Mouse (Mus musculus): Measurements from ENCODE around the gene Crabp2.

The Crabp2 gene

GRCm38 (mm10) chr3:87927452-87927851 lies 21.0 kb upstream of the Crabp2 start:
- no peak for DNase-seq (ENCODE audit: low read depth, low spot score)

DNA sequence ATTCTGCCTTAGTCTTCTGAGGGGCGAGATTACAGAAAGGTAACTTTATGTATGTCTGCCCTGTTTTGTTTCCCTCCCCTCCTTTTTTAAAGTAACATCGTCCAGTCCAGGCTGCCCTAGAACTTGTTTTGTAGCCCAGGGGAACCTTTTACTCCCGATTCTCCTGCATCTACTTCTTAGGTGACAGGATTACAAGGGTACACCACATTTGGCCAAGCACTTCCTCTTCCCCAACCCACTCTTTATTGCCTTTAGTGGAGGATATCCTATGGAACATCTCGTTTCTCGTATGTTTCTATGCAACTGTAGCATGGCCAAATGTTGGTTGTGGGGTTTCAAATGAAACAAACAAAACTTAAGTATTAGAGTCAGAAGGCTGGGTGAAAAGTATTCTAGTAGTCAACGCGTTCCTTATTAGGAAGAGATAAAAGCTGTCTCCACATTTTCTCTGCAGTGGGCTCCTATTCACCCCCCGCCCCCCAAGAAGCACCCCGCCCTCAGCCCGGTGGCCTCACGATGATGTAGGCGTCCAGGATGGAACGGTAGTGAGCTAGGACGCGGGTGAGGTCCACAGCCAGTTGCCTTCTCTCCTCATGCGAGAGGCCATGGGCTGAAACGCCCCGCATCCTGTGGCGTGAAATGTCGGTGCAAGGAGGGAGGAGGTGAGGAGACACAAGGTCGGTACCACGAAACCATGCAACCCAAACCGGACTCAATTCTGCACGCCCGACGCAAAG lies 19.0 kb upstream of the Crabp2 start:
- no peak for DNase-seq (ENCODE audit: low read depth, low spot score)

DNA sequence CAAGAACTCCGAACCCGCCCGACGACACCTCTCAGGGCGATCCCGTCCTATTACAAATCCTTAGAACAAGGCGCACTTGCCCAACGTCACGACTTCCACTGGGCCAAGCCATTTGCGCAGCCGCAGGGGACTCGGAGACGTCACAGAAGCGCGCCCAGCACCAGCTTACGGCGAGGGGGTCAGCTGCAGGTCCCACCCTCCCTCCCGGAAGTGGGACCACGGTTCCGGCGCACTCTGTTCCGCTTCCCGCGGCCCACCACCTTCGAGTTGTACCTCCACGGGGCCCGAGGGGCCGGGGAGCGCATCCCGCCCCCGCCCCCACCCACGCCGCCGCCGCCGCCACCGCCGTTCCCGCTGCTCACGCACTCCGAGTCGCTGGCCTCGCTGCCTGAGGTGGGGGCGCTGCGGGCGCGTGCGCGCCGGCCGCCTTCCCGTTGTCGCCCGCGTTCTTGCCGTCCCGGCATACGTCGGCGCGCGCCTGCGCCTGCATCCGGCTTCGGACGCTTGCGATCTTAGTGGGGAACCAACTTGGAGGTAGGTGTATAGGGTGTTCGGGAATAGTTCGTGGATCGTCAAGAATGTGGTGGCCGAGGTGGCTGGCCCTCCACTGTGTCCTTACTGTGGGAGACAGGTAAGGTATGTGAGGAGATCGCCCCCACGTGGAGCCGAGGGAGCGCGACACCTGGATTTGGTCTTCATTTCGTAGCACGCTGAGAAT lies 18.2 kb upstream of the Crabp2 start, which contains the start of the genes Isg20l2 and Rrnad1:
Gene Isg20l2 (plus strand): TSS at position 237 of the 718 bp plus-strand sequence.
Gene Rrnad1 (minus strand): TSS at position 640 of the 718 bp plus-strand sequence.
- DNase-seq (ENCODE audit: low read depth, low spot score), result peak; percentile 98

DNA sequence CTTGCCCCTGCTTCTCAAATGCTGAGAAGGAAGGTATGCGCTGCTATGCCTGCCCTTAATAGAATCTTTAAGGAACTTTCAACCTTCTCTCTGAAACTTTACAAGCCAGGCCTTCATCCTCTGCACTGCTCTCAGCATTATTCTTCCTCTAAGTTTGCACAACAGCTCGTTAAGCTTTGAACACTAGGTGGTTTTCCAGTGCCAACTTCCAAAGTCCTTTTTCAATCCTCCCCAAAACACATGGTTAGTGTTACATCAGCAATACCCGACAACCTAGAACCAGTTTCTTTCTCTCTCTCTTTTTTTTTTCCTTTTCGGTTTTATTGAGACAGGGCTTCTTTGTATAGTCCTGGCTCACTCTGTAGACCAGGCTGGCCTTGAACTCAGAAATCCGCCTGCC lies 14.4 kb upstream of the Crabp2 start:
- no peak for DNase-seq (ENCODE audit: low read depth, low spot score)

DNA sequence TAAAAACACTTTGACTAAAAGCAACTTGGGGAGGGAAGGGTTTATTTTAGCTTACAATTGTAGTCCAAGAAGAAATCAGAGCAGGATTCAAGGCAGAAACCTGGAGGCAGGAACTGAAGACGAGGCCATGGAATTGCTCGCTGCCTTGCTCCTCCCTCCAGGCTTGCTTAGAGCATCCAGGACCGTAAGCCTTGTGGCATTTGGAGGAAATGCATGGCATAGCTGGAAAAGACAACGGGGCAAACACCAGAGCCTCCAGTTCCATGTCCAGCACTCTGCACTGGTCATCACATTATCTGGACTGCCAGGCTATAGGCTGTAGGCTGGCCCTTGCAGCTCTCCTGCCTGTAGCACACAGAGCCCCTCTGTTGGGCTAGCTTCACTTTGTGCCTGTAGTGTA lies 14.0 kb upstream of the Crabp2 start:
- no peak for DNase-seq (ENCODE audit: low read depth, low spot score)

DNA sequence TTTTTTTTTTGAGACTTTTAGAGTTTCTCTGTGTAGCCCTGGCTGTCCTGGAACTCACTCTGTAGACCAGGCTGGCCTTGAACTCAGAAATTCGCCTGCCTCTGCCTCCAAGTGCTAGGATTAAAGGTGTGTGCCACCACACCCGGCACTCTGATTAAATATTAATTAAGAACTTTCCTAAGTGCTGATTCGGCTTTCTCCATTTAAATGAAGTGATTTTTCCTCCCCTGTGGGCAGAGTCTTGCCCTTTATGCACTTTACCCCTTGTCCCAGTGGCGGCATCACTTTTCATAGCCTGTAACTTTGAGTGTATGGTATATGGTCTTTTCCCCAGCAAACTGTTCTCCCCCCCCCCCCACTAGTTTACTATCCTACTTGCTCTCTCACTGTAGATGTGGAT lies 13.3 kb upstream of the Crabp2 start:
- no peak for DNase-seq (ENCODE audit: low read depth, low spot score)

DNA sequence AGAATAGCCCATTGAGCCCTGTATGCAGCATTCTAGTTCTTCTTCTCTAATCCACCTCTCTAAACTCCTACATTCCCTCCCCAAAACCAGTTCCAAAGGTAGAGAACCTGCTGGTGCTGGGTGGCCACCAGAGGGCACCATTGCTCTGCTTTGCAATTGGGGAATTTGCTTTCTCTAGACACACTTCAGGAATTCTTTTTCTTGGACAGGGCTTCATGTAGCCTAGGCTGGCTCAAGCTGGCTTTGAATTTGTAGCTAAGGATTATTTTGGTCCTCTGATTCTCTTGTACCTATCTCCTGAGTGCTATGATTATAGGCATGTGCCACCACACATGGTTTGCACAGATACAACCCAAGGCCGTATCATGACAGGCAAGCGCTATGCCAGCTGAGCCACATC lies 12.7 kb upstream of the Crabp2 start:
- peak; percentile 80 for DNase-seq (ENCODE audit: low read depth, low spot score)

DNA sequence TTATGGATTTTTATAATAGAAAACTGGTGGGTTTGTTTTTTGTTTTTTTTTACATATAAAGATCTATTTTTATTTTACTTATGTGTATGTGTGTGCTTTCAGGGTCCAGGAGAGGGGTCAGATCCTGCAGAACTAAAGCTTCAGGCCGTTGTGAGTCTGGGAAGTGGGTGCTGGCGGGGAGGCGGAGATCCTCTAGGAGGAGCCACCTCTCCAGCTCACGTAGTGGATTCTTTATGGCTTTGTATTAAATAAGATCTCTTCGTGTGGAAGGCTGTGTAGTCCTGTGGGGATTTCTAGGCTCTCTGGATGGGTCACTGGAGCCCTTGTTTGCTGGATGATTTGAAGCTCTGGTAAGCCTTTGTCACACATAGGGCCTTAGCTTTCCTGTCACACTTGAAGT lies 7.9 kb upstream of the Crabp2 start:
- DNase-seq (ENCODE audit: low read depth, low spot score), result no peak

- no peak for DNase-seq (ENCODE audit: low read depth, low spot score)
Measured at GRCm38 (mm10) chr3:87942471-87942870, 6.0 kb upstream of the Crabp2 start.

GRCm38 (mm10) chr3:87943586-87943985 lies 4.9 kb upstream of the Crabp2 start:
- DNase-seq (ENCODE audit: low read depth, low spot score), result no peak

DNA sequence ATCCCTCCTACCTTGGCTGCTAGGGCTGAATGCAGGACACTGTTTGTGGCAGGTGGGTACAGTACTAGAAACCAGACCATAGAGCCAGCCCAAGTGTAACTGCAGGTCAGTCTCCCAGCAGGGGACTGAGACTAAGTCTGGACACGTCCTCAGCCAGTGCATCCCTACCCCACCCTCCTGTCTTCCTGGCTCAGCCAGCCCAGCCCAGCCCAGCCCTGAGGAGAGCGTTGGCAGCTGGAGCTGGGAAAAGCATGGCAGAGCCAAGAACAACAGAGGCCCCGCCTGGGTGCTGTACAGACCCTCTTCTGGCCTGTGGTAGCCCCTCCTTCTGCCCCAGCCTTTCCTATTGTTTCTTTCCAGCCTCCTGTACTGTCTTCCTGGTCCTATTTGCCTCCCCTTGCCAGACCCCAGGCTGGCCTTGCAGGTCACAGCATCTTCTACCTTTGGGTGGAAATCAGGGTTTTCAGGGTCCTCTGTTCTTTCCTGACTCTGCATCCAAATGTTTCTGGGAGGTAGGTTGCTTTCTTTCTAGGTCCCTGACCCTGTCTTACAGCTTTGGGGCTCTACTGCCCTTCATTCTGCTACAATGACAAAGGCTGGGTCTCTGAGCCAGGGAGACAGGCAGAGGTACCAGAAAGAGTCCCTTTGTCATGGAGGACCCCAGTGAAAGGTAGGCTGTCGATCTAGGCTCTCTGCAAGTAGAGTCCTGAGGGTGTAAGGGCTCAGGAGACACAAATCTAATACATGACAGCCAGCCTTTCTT lies 3.4 kb upstream of the Crabp2 start:
- no peak for DNase-seq (ENCODE audit: low read depth, low spot score)

DNA sequence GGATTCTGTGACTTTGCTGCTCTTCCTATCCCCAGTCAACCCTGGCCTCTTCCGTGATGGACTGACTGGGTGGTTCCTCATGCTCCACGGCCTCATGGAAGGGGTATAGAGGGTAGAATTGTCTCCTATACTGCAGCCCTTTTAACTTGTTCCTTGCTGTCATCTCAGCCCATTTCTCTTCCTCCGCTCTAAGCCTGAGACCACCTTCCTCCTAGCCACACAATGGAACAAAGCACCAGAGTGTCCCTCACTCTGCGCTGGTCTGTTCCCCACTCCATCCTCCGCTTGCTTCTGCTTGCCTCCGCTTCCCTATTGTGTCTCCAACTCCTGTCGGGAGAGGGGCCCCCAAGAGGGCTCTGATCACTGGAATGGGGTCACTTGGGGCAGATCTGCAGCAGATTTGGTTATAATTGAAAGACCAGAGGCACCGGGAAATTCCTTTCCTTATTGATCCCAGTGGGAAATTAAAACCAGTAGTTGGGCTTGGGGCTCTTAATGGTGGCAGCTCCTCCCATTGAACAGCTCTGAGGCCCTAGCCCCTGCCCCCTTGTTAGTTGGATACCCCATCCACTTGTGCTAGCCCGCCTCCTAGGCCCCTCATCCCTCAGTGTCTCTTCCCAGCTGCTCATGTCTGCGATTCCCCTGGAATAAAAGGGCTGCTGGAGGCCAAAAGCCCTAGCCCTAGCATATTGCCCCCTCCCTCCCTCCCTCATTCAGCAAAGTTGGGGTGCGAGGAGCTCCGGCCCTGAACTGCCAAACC lies 2.5 kb upstream of the Crabp2 start:
- DNase-seq (ENCODE audit: low read depth, low spot score), result no peak

- no peak for DNase-seq (ENCODE audit: low read depth, low spot score)
Measured at GRCm38 (mm10) chr3:87946541-87946860, 2.0 kb upstream of the Crabp2 start.

DNA sequence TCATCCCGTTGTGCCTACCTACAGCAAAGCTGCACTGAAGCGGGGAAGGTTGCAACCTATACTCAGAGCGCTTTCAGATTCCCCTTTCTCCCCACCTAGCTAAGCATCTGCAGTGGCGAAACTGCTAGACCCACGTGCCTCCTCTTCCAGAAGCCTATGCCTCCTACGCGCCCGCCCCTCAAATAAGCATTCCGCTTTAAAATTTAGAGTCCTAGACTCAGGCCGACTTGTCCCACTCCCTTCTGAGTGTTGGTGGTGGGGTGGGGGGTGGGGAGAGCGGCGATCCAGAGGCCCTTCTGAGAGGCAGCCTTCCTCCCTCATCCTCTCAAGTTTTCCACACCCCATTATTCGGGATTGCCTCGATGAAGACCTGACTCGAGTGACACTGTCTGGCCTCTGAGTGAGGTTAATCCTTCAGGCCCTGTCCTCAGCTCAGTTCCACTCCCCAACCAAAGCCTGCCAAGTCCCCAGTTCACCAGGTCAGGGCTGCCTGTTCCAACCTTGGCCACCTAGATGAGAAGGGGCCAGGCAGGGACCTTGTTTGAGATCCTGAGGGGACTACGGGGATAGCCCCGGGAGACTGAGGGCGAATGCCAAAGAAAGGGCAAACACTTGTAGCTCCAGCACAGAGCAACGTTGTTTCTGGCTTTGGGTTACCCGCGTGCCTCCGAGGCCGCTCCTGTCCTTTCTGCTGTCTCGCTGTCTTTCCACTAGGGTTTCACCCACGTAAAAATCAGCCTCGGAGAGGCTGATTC lies 1.2 kb upstream of the Crabp2 start:
- DNase-seq (ENCODE audit: low read depth, low spot score), result peak; percentile 44

DNA sequence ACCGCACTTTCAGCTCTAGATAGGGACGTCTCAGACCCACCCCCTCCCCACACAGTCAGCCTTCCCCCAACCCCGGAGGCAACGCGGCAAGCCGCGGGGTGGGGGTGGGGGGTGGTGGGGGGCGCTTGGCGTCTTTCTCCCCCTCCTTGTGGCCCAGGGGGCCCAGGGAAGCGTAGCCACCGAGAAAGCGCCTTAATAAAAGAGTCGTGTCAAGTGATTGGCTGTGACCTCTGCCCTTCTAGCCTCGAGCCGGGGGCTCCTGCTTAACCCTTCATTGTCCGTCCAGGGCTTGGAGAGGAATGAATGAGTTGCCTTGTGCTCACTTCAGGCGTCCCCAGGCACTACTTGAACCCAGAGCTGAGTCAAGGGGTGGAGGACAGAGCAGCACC lies 661 bp upstream of the Crabp2 start:
- DNase-seq (ENCODE audit: low read depth, low spot score), result no peak

DNA sequence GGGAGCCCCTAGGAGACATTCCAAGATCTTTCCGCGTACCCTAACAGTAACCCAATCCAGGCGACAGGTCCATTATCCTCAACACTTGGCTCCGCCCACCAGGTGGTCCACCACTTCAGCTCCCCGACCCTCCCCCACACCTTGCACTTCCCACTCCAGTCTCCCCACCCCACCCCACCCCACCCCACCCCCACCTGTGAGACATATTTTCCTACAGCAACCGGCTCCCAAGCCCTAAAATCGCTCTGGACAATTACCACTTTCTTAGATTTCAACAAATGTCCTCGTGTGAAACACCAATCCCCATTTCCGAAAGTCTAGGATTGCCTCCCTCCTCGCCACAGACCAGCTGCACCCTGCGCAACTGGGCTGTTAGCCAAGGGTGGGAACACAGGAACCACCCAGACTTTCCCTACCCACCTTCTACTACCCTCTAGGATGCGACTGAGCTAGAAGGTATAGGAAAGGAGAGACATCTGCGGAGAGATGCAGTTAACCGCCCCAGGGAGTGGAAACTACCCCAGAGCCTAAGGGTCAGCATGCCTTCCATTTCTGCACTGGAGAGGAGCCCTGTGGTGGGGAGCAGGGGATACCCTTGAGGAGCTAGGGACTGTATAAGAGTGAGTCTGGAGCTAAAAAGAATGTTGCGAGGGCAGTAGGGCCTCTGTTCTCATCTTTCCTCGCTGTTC lies 944 bp downstream of the Crabp2 start:
- no peak for DNase-seq (ENCODE audit: low read depth, low spot score)

- DNase-seq (ENCODE audit: low read depth, low spot score), result no peak
Measured at GRCm38 (mm10) chr3:87949955-87950515, 1.6 kb downstream of the Crabp2 start.

DNA sequence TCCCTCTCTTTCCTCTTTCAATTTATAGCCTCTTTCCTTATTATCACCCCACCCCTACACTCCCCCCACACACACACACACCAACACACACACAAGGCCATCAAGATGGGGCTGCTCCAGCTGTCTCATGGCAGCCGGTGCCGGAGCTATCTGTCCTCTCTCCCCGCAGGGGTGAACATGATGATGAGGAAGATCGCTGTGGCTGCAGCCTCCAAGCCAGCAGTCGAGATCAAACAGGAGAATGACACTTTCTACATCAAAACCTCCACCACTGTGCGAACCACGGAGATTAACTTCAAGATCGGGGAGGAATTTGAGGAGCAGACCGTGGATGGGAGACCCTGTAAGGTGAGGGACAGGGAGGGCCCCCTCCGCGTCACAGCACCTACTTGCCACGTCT lies 3.5 kb downstream of the Crabp2 start:
- DNase-seq (ENCODE audit: low read depth, low spot score), result no peak

DNA sequence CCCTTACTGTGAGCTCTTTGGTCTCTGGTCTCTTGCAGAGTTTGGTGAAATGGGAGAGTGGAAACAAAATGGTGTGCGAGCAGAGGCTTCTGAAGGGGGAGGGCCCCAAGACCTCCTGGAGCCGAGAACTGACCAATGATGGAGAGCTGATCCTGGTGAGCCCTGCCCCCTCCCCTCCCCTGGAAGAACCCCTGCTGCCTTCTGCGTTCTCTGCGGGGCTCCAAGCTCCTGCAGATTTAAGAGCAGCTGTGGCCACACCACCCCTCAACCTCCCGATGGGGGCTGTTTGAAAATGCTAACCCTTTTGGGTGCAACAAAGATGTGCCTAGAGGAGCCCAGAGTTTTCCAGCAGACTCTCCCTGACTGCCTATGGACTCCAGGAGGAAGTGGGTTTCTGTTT lies 4.0 kb downstream of the Crabp2 start:
- no peak for DNase-seq (ENCODE audit: low read depth, low spot score)

DNA sequence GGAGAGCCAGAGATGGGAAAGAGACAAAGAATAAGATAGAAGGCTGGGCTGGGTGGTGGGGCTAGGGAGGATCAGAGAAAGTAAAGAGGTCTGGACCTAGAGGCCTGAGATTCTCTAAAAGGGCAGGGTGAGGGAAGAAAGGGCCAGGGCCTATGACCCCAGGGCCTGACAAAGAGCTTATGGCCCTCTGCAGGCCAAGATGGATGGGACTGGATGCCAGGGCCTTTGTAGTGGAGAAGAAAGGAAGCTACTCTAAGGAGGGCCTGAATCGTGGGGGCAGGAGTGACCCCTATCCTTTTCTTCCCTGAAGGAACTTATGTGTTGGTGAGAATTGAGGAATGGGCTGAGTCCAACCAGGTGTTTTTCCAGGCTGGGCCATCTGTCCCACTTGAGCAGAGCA lies 9.6 kb downstream of the Crabp2 start:
- DNase-seq (ENCODE audit: low read depth, low spot score), result no peak
